Mouse (Mus musculus) heart, embryonic 14.5 days (tissue): ENCODE results near the gene Aars2. TPM values are rescaled to one million over a fixed set of nuclear protein-coding genes. Genes with fewer than 3 reads are reported as not detected.

Experiments used
- ATAC-seq: fragments of 200-750 bp; cut with Nextera tagmentation; 2 replicates; pipeline ENCODE4 v1.8.0; 2017; ENCODE audit warnings: low read depth, moderate TSS enrichment; ENCODE audit not compliant: insufficient number of reproducible peaks, insufficient read depth, low FRiP score
- H3K27ac ChIP-seq, 2 experiments: fragments of 200-500 bp in 1 of 2; fragments of 300-500 bp in 1 of 2; sonication (generic) in 1 of 2; replicated peaks in 1 of 2; 2 replicates each; pipeline ENCODE4 v1.5.1; 2012 to 2014; ENCODE audit warnings: low read depth in 2 of 2, low read length in 2 of 2, control low read depth in 1 of 2, mild to moderate bottlenecking in 1 of 2, mixed read lengths in 1 of 2; ENCODE audit not compliant: control insufficient read depth in 1 of 2, insufficient read depth in 1 of 2
- H3K27me3 ChIP-seq: fragments of 300-500 bp; sonication (generic); 2 replicates; pipeline ENCODE4 v1.6.1; 2014; ENCODE audit warnings: mild to moderate bottlenecking, low read length, control low read depth; ENCODE audit not compliant: control insufficient read depth, insufficient read depth
- H3K36me3 ChIP-seq: fragments of 300-500 bp; sonication (generic); 2 replicates; pipeline ENCODE4 v1.6.1; 2014; ENCODE audit warnings: mild to moderate bottlenecking, control low read depth, low read length, mixed read lengths; ENCODE audit not compliant: control insufficient read depth, insufficient read depth
- H3K4me1 ChIP-seq, 2 experiments: fragments of 200-500 bp in 1 of 2; fragments of 300-500 bp in 1 of 2; sonication (generic) in 1 of 2; 2 replicates each; pipeline ENCODE4 v1.6.1; 2012 to 2014; ENCODE audit warnings: low read length in 2 of 2, control low read depth in 1 of 2, mixed read lengths in 1 of 2; ENCODE audit not compliant: control insufficient read depth in 2 of 2, insufficient read depth in 2 of 2
- H3K4me2 ChIP-seq: fragments of 300-500 bp; sonication (generic); 2 replicates; pipeline ENCODE4 v1.6.1; 2014; ENCODE audit warnings: mild to moderate bottlenecking, low read length
- H3K4me3 ChIP-seq, 2 experiments: fragments of 200-500 bp in 1 of 2; fragments of 300-500 bp in 1 of 2; sonication (generic) in 1 of 2; 2 replicates each; pipeline ENCODE4 v1.5.1; 2012 to 2014; ENCODE audit warnings: low read length in 2 of 2, mild to moderate bottlenecking in 2 of 2, control low read depth in 1 of 2, low read depth in 1 of 2, moderate library complexity in 1 of 2; ENCODE audit not compliant: control insufficient read depth in 1 of 2, insufficient read depth in 1 of 2
- H3K9ac ChIP-seq: fragments of 300-500 bp; sonication (generic); 2 replicates; pipeline ENCODE4 v1.6.1; 2014; ENCODE audit warnings: mild to moderate bottlenecking, low read length
- H3K9me3 ChIP-seq: fragments of 300-500 bp; sonication (generic); 2 replicates; pipeline ENCODE4 v1.6.1; 2016; ENCODE audit warnings: low read length, control low read depth; ENCODE audit not compliant: control insufficient read depth
- WGBS: fragments of 180-500 bp; shearing (Covaris S2); extraction: QIAGEN DNeasy Blood & Tissue Kit; methylation state at CpG from one replicate; pipeline ENCODE4 v1.1.7; 2014; 5-methylcytosine and 5-hydroxymethylcytosine counted together
- polyA plus RNA-seq: library from polyadenylated mRNA; unstranded; fragments of >200 nt; fragmentation: Nextera tagmentation; extraction: Ambion mirVana; gene quantifications from 2 replicates; pipeline ENCODE4 v1.2.1, GENCODE M21; 2014

Gene Aars2
- polyA plus RNA-seq, 1 experiment from 2014 or later = 15.3 TPM

GRCm38 (mm10) chr17:45555452-45556106 is 48.9 kb downstream of the Aars2 start, which contains the start of gene Nfkbie:
Gene Nfkbie, plus strand, starts transcription at chr17:45555703.
- H3K27ac ChIP-seq = 0 out of 4 replicates have a peak within 1 kb of the TSS, but pooled peaks of 1 of the 2 experiments have one; percentile 19

GRCm38 (mm10) chr17:45556107-45556489 is 49.5 kb downstream of the Aars2 start:
- 3% methylated on average over 14 of the region's 14 CpGs for WGBS

More at GRCm38 (mm10) chr17:45555452-45556106, 48.9 kb downstream of the Aars2 start, which contains the start of gene Nfkbie:
- ATAC-seq = peak; percentile 70
- no peaks in the 10 kb centered on the region for H3K36me3 ChIP-seq
- H3K4me3 ChIP-seq = peak within 1 kb of the TSS; percentile 66 to 69
- peaks cover 6 to 11% of the 10 kb centered on the region in 2 experiments for H3K4me1 ChIP-seq
- WGBS = under 1% methylated on average over 45 of the region's 45 CpGs
- no peaks in the 10 kb centered on the region for H3K9me3 ChIP-seq
- peak within 1 kb of the TSS; percentile 98 for H3K4me2 ChIP-seq
- H3K9ac ChIP-seq = peak within 1 kb of the TSS; percentile 79
- H3K27me3 ChIP-seq = peaks cover 27% of the 10 kb centered on the region

DNA sequence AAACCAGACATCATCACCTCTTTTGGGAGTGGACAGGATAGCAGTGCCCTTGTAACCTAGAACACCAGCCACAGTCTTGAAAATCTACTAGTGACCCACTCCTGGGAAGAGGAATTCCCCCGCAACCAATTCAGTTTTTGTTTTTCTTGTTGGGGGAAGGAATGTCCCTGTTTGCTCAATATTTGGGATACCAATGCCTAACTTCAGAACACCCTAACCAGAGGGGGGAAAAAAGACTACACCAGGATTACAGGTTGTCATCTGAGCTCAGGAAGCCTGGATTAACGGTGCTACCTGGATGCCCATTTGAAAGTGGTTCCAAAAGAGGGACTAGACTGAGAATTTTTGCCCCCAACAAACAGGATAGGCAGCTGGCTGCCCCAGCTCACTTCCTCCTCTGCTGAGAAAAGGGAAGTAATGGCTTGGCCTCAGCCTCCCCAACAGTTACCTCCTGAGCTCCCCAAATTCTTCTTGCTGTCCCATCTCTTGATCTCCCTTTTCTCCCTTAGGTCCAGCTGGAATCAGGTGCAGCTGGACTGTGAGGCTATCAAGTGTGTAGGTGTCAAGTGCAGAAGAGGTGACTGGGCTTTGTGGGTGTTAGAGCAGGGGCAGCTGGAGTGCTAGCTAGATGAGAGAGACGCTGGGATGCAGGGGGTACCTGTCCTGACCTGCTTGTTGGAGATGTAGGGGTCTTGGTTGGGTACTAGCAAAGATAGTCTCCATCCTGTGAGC is 50.0 kb downstream of the Aars2 start:
- peaks cover 6 to 11% of the 10 kb centered on the region in 2 experiments for H3K4me1 ChIP-seq
- no peak for ATAC-seq
- H3K9me3 ChIP-seq = no peaks in the 10 kb centered on the region
- peak overlapping the region; percentile 79; the same call in 1 of the 2 replicates for H3K9ac ChIP-seq
- peak overlapping the region; percentile 98 for H3K4me2 ChIP-seq
- 64% methylated on average over 3 of the region's 3 CpGs for WGBS
- H3K36me3 ChIP-seq = no peaks in the 10 kb centered on the region
- H3K27ac ChIP-seq = no peak overlapping the region
- H3K4me3 ChIP-seq = peak overlapping the region; percentile 66 to 69; a peak in 3 of 4 replicates
- H3K27me3 ChIP-seq = peaks cover 20% of the 10 kb centered on the region; the same call in 1 of the 2 replicates

More at GRCm38 (mm10) chr17:45556107-45556489, 49.5 kb downstream of the Aars2 start:
- H3K27me3 ChIP-seq = peaks cover 22% of the 10 kb centered on the region
- no peaks in the 10 kb centered on the region for H3K36me3 ChIP-seq
- peak overlapping the region; percentile 66 to 69 for H3K4me3 ChIP-seq
- ATAC-seq = no peak
- H3K9me3 ChIP-seq = no peaks in the 10 kb centered on the region
- H3K27ac ChIP-seq = no peak overlapping the region
- H3K4me2 ChIP-seq = peak overlapping the region; percentile 98
- H3K4me1 ChIP-seq = peaks cover 6 to 11% of the 10 kb centered on the region in 2 experiments
- peak overlapping the region; percentile 79 for H3K9ac ChIP-seq

DNA sequence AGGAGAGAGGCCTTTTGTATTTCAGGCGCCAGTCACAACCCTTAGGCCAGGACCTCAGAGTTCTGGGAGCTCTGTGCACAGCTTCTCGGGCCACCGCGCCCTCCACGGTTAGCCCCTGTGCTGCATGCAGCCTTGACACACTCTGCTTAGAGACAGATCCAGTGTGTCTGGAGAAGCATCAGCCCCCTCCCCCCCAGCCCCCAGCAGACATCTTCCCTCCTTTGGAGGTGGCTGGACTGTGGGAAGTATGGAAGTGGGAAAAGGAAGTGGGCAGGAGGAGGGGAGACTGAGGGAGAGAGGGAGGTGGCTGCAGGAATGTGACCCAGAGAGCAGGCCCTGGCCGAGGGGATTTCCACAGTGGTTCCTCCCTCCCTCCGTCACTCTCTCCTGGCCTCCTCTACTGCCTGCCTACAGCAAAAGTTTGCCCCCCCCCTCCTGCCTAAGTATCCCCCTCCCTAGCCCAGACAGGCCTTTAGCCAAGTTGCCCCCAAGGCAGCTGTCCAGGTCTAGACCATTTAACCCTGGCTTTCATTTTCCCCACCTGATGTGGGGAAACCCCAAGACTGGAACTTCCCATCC is 50.7 kb downstream of the Aars2 start:
- no peak overlapping the region for H3K27ac ChIP-seq
- no peak for ATAC-seq
- peaks cover 20% of the 10 kb centered on the region; the same call in 1 of the 2 replicates for H3K27me3 ChIP-seq
- 69% methylated on average over 5 of the region's 7 CpGs for WGBS
- H3K4me1 ChIP-seq = peaks cover 3 to 8% of the 10 kb centered on the region in 2 experiments; a peak in 3 of 4 replicates
- peak overlapping the region; percentile 98 for H3K4me2 ChIP-seq
- H3K9ac ChIP-seq = no peak overlapping the region; the same call in 1 of the 2 replicates
- H3K9me3 ChIP-seq = no peaks in the 10 kb centered on the region
- H3K36me3 ChIP-seq = no peaks in the 10 kb centered on the region
- H3K4me3 ChIP-seq = no peak overlapping the region

DNA sequence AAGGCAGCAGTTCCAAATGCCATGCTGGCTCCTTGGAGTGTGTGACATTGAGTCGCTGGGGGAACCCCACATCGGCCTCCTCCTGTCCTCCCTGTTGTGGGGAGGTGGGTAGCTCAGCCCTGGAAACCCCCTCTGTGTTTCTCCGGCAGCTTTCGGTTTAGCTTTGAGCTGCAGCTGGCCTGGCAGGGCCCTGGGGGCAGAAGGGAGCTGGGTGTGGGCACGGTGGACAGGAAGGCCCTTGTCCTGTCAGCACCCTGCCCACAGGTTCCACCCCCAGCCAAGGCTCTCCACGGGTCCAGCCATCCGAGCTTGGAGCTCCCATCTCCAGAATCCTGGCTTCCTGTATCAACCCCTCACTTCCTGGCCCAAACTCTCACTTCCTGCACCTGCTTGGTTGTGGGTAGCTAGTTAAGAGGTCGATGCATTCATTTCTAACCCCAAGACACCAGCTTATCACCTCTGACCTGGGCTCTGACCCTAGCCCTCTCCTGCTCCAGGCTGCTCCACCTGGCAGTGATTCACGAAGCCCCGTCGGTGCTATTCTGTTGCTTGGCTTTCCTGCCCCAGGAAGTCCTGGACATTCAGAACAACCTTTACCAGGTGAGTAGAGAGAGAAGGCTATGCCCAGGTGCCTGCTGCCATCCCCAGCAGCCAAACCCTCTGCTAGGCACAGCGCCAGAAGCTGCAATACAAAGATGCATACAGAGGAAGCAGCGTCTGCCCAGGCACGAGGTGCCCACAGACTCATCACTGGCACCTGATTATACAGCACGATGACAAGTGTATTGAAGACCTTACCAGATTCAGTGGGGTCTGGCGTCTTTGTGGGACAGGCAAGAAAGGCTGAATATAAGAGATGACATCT is 51.6 kb downstream of the Aars2 start:
- WGBS = 68% methylated on average over 16 of the region's 16 CpGs
- H3K9ac ChIP-seq = 0 out of 2 replicates have a peak overlapping the region, but pooled peaks have one; percentile 12
- H3K4me2 ChIP-seq = no peak overlapping the region
- H3K27ac ChIP-seq = no peak overlapping the region
- peaks cover 3 to 8% of the 10 kb centered on the region in 2 experiments; a peak in 3 of 4 replicates for H3K4me1 ChIP-seq
- peaks cover 15% of the 10 kb centered on the region; the same call in 1 of the 2 replicates for H3K27me3 ChIP-seq
- ATAC-seq = no peak
- H3K9me3 ChIP-seq = no peaks in the 10 kb centered on the region
- no peaks in the 10 kb centered on the region for H3K36me3 ChIP-seq
- no peak overlapping the region for H3K4me3 ChIP-seq

DNA sequence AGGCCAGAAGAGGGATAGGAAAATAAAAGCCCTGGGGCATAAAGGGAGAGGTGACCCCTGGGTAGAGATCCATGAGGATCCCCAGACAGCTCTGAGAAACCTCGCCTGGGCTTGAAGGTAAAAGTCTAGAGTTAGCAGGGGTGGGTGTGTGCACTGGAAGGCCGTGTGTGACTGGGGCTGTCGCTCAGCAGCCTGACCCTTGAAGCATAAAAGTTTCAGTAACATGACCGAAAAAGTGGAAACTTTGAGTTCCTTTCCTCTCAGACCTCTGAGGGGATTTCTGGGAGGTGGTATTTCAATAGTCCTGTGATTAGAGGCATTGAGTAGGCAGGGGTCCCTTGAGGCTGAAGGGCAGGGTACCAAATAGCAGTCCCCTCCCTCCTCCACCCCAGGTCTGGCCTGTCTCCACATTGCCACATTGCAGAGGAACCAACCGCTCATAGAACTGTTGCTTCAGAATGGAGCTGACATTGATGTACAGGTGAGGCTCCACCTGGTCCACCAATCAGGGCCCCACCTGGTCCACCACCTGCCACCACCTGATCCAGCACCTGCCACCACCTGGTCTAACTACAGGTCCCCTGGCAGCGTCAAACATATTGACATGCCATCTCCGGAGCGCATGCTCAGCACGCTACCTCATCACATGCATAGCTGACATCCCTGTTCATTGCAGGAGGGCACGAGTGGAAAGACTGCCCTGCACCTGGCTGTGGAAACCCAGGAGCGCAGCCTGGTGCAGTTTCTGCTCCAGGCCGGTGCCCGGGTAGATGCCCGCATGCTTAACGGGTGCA is 53.3 kb downstream of the Aars2 start:
- H3K27ac ChIP-seq = no peak overlapping the region
- WGBS = 80% methylated on average over 15 of the region's 15 CpGs
- 0 out of 2 replicates have a peak, but pooled peaks cover 1% of the 10 kb centered on the region for H3K36me3 ChIP-seq
- peaks cover 8 to 13% of the 10 kb centered on the region in 2 experiments; a peak in 3 of 4 replicates for H3K4me1 ChIP-seq
- H3K9me3 ChIP-seq = no peaks in the 10 kb centered on the region
- no peak overlapping the region for H3K4me3 ChIP-seq
- no peak for ATAC-seq
- H3K27me3 ChIP-seq = peaks cover 9% of the 10 kb centered on the region; the same call in 1 of the 2 replicates
- H3K4me2 ChIP-seq = no peak overlapping the region
- H3K9ac ChIP-seq = no peak overlapping the region
